Comparison of ENCODE assay signal across 13 mouse cellular contexts in the genomic region with DNA sequence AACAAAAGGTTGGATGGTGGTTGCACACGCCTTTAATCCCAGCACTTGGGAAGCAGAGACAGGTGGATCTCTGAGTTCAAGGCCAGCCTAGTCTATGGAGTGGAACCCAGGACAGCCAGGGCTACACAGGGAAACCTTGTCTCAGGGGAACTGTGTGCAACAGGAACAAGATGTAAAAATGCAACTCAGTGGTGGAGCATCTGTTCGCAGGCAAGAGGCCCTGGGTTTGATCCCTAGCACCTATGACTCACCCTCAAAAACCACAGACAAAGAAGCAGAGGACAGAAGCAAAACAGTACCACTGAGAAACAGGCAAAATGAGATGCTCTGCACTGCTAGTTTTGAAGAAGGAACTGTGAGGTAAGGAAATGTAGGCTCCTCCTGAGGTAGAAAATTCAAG.
"Had no signal": no experiment of that assay in that cellular context is flagged by ENCODE, and none has a peak within 500 bp of the region (broad histone marks: within the 10 kb centered on the region; RNA-seq: fewer than 3 reads in every experiment).

No protein-coding gene starts in this region.

- H3K4me3 ChIP-seq: limb, embryonic 12.5 days; liver, embryonic 13.5 days; lung, embryonic 15.5 days; midbrain, embryonic 12.5 days had no signal

- H3K4me2 ChIP-seq: limb, embryonic 12.5 days; liver, embryonic 13.5 days; lung, embryonic 15.5 days; midbrain, embryonic 12.5 days had no signal

- DNase-seq: kidney, adult 8-10 months; kidney, postnatal 36 days; layer of hippocampus, adult 9-11 months; liver; liver, embryonic 13.5 days; liver, postnatal 0 days; lung, postnatal 14 days; right cerebral cortex, postnatal 14 days had no signal

- H3K27ac ChIP-seq: kidney, postnatal 0 days; limb, embryonic 12.5 days; liver, embryonic 13.5 days; lung, embryonic 15.5 days; macrophage; midbrain, embryonic 12.5 days had no signal

- ATAC-seq: liver, postnatal 0 days had no signal

- H3K27me3 ChIP-seq: limb, embryonic 12.5 days; liver, embryonic 13.5 days; lung, embryonic 15.5 days; midbrain, embryonic 12.5 days had no signal

- H3K9ac ChIP-seq: limb, embryonic 12.5 days; liver, embryonic 13.5 days; liver, postnatal 0 days; lung, embryonic 15.5 days; midbrain, embryonic 12.5 days had no signal

- H3K9me3 ChIP-seq: limb, embryonic 12.5 days; liver, embryonic 13.5 days; lung, embryonic 15.5 days; midbrain, embryonic 12.5 days had no signal
